Mouse (Mus musculus) layer of hippocampus, postnatal 14 days (tissue): ENCODE results near the gene Gm826. TPM values are rescaled to one million over a fixed set of nuclear protein-coding genes. Genes with fewer than 3 reads are reported as not detected.

ENCODE experiments used
- DNase-seq, 2 experiments: peaks; one replicate each; pipeline ENCODE4 v3.0.0; 2021 to 2022; ENCODE audit warnings: low spot score in 2 of 2, mixed read lengths in 1 of 2
- long read RNA-seq, 2 experiments: library from polyadenylated mRNA; stranded (forward); transcript quantifications; one replicate each; pipeline ENCODE4 v2.0.0; 2021
- total RNA-seq, 2 experiments: library from RNA; stranded (reverse); gene quantifications; 2 replicates each; pipeline ENCODE4 v1.2.3; 2021

Gm826 gene
- not detected for total RNA-seq
- long read RNA-seq, experiment 1: 0 reads
- long read RNA-seq, experiment 2: 0 reads

- DNase-seq: no peak
Observed at GRCm38 (mm10) chr2:160334111-160334661, at the start of gene Gm826. TSS of gene Gm826 (minus strand) at chr2:160334162.

- DNase-seq: no peak
Observed at GRCm38 (mm10) chr2:160383418-160383817, 49.5 kb upstream of the Gm826 start.

DNA sequence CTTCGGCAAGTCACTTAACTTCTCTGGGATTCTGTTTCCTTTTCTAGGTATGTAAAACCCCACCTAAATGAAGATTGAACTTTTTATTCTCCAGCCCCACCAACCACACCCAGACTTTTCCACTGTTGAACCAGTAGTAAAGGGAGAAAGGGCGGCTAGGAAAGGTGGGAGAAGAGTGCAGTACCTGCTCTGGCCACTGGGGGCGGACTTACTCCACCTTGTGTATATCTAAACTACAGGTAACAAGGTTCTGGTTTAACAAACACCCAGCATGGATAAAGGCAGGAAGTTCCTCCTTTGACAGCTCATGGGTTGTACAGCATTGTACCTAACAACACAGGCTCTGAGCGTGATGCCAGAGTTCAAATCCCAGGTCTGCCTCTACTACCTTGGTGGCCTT is 44.3 kb upstream of the Gm826 start:
- DNase-seq: peak in 1 of 2 experiments; percentile 15

- no peak for DNase-seq
Observed at GRCm38 (mm10) chr2:160376236-160376635, 42.3 kb upstream of the Gm826 start.

GRCm38 (mm10) chr2:160369653-160370420 is 35.9 kb upstream of the Gm826 start:
- DNase-seq: no peak

- no peak for DNase-seq
Observed at GRCm38 (mm10) chr2:160368422-160369357, 34.7 kb upstream of the Gm826 start.

DNA sequence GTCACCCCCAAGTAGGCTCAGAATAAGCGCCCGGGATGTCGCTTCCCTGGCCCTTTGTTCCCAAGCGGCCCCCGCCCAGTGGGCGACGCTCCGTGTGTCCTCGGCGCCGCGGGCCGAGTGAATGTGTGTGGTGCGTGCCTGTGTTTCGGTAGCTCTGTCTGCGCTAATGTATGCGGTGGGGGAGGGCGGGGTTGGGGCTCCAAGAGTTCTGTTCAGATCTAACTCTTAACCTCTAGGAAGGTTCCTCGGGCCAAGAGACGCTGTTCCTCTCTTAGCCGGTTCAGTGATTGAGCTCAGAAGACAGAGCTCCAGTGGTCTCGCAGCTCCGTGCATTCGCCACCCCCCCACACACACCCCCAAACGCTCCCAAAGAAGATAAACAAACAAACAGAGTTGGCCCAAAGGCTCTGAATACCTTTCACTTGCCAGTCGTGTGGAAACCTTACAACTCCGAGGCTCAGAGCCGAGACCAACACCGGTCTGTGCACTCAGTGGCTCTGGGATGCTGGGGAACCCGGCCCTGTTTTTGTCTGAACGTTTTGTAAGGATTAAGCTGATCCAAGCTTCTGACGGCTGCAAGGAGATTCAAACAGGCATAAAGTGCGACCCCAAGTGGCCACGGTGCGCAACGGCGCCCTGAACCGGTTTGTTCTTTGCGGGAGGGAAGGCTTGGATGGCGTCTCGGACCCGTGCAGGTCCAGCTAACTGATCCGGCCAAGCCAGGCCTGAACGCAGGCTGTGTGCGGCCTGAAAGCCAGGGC is 33.7 kb upstream of the Gm826 start:
- DNase-seq: peak; percentile 93 to 94

DNA sequence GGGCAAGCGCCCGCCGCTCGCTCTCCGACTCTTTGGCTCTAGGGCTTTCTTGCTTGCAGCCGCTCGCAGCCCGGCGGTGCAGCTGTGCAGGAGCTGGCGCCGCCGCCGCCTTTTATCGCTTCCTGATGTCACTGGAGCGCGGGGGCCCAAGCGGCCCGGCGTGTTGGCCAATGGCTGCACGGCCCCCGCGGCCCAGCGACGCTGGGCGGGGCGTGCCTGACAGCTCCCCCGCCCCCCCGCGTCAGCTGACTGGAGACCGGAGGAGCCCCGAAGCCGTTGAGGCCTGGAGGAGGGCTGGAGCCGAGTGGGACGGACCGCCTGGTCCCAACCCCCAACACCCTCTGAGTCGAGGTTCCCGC is 33.0 kb upstream of the Gm826 start, which contains the start of gene Mafb:
Gene Mafb (minus strand): TSS at position 86 of the 359 bp plus-strand sequence.
- peak; percentile 82 to 89 for DNase-seq

DNA sequence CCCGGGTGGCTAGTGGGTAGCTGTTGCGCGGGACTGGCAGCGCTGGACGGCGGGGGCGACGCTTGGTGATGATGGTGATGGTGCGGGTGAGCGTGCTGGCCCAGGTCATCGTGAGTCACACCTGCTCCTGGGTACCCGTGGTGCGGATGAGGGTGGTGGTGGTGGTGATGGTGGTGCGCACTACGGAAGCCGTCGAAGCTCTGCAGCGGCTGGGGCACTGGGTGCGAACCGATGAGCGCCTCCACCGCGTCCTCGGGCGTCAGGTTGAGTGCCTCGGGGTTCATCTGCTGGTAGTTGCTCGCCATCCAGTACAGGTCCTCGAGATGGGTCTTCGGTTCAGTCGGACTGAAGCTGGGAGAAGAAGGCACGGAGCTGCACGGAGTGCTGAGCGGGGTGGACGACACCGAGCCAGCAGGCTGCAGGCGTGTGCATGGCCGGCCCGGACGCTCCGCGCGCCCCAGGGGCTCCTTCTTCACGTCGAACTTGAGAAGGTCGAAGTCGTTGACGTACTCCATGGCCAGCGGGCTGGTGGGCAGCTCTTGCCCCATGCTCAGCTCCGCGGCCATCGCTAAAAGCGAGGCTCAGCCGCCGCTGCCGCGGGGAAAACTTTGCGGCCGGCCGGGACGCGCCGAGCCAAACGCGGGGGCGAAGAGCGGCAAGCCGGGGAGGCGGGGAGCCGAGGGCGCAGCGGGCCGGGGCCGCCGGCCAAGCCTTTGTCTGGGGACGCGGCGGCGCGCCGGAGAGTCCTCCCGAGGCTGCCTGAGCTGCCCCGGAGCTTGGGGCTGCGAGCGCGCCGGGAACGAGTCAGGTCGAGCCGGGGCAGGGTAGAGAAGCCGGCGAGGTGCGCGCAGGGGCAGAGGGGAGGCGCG is 32.4 kb upstream of the Gm826 start:
- DNase-seq: no peak

GRCm38 (mm10) chr2:160365107-160365911 is 31.3 kb upstream of the Gm826 start:
- no peak for DNase-seq

GRCm38 (mm10) chr2:160364666-160365065 is 30.7 kb upstream of the Gm826 start:
- DNase-seq: no peak

- no peak for DNase-seq
Observed at GRCm38 (mm10) chr2:160364128-160364650, 30.2 kb upstream of the Gm826 start.

- DNase-seq: no peak
Observed at GRCm38 (mm10) chr2:160363201-160363600, 29.2 kb upstream of the Gm826 start.

- no peak for DNase-seq
Observed at GRCm38 (mm10) chr2:160361442-160362121, 27.6 kb upstream of the Gm826 start.

DNA sequence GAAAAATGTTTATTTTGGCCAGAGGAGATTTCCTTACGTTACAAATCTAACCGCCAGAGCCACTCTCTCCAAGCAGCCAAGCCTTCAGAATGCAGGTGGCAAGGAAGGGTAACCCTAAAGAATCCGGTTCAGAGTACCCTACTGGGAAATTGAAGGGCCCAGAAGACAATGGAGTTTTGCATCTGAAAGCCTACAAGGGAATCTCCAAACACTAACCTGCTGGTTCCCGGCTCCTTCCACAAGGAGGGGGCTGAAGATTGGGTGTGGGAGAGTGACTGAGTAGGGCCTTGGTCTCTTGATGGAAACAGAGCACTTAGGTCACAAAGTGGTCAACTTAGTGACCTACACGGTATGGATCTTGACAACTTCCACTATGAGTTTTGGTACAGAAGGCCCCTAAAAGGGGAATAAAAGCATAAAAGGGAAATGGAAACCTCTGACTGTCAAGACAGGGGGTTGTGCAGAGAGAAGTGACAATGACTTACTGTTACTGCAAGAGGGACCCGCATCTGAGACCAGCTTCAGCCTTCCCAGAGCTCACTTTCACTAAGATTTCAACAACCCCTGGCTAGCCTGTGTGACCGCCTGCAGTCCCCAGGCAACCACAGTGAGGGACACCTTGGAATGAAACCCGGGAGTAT is 26.4 kb upstream of the Gm826 start:
- no peak for DNase-seq

DNA sequence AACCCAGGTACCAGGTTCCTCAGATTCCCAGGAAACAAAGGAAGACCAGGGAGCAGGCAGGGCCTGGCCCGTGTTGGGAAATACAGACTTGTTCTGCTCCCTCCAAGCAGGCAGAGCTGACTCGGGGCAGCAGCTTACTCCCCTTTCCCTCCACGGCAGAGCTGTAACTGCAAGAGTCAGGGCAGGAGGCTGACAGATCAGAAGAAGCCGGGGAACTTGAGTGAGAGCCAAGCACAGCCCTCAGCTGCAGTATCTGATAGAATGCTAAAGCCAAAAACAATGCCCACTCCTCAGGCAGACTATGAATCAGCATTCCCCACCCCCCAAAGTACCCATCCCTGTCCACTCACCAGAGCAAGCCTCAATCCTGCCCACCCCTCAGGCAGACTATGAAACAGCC is 24.9 kb upstream of the Gm826 start:
- DNase-seq: no peak

DNA sequence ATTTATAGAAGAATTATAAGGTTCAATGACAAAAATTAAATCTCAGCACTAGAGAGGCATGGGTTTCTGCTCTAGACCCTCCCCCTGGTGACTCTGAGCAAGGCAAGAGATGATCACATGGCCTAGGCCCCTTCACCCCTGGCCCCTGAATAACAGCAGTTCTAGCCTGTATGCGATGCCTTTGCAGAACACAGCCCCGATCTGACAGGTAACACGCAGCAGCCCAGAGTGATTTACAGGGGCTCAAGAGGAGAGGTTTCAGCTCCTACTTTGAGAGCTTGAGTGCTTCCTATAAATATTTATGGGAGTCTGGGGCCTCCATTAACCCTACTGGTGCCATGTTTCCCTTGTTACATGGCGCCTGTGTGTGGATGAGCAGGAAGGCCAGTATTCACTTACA is 23.5 kb upstream of the Gm826 start:
- no peak for DNase-seq

- no peak for DNase-seq
Observed at GRCm38 (mm10) chr2:160356132-160356531, 22.2 kb upstream of the Gm826 start.
